Mouse (Mus musculus): ENCODE data around the gene B3galt5.

DNA sequence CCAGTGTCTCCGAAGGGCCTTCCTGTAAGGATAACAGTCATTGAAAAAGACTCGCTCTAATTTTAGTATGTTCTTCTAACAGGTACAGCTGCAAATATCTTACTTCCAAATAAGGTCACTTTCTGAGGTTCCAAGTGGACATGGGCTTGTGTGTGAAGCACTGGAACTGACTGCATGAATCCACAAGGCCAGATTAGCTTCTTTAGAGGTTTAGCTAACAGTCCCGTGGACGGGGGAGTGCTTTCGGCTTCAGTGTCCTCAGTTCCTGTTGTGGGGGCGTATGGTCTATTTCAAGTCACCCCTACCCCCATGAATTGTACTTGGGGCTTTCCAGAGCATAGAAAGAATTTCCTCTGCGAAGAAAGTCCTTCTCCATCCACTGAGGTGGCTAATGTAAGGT lies 24.7 kb upstream of the B3galt5 start:
- TF ChIP-seq EP300 (IDR thresholded peaks at IDR 0.05) (no peak), CTCF (IDR thresholded peaks at IDR 0.05) (no peak)

All from lung, postnatal 0 days (tissue).